Mouse (Mus musculus): ENCODE results near the gene Olfr633.

DNA sequence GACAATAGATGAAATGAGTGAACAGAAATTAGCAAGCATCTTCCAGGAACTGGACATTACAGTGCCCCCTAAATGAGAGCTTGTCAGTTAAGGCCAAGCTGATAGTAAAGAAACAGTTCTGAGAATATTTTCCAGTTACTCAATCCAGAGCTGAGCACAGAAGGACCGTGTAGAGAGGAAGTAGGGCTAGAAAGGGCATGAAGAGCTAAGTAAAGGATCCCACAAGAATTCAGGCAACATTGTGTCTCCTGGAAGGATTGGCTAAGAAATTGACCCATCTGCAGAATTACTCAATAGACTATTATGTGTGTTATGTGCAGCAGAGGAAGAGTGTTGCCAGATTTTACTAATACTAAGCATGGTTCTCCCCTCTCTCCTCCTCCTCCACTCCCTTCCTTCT is 27.5 kb downstream of the Olfr633 start:
- no peak for TF ChIP-seq CTCF (IDR thresholded peaks at IDR 0.05; ENCODE audit: low read depth)
- TF ChIP-seq EP300 (IDR thresholded peaks at IDR 0.05; ENCODE audit: low read depth): no peak

Data from liver, postnatal 0 days (tissue).